Mouse (Mus musculus): ENCODE results near the gene Arhgap45.

The Arhgap45 gene

DNA sequence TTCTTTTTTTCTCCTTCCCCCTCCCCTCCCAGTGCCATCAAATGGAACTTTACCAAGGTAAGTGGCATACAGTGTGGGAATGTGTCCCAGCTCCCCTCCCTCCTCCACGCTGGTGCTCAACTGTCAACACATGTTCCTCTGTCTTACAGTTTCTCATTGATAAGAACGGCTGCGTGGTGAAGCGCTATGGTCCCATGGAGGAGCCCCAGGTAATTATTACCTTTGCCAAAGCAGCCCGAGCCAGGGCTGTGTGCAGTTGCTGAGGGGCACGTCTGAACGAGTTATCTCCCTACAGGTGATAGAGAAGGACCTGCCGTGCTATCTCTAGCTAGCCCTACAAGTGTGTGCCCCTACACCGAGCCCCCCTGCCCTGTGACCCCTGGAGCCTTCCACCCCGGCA is 39.4 kb downstream of the Arhgap45 start:
- DNase-seq (ENCODE audit: low spot score), result no peak

DNA sequence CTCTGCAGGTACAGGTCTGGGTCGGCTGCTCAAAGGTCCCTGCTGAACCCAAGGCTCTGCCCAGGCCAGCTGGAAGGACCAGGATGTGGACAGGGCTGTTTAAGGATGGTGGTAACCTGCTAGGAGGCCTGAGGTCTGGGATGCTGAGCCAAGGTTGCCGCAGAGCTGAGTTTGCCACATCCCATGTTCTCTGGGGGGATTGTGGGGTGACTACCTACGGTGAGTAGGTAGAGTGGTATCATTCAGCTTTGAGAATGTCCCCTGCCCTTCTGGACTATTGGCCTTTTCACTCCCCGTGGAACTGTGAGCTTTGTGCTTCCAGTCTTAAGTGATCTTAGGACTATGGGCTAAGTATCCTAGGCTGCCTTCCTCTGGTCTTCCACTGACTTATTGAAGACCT is 40.1 kb downstream of the Arhgap45 start:
- DNase-seq (ENCODE audit: low spot score), result no peak

DNA sequence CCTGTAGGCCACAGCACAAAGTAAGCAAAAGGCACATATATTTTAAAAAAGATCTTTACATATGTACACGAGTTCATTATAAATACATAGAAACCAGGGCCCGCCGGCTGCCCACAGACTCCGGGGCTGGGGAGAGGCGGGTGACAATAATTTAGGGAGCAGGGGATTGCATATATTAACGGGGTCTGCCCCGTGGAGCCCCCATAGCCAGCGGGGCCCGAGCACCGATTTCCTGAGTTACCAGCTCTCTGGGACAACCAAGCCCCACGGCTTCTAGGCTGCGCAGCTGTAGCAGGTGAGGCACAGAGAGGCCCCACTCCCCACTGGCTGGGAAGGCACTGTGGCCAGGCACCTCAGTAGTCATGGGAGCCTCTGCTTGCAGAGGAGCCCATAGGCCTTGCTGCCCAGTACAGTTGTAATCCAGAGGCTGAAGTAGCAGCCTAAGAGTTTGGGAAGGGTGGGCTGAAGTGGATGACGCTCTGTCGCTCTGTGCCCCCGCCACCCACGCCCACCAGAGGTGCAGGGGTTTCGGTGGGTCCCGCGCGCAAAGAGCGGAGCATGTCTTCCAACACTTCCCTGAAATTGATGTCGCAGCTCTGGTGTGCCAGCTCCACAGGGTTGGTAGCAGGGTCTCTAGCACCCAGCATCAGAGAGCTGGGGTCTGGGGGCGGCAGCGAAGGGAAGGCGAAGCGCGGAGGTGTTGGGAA is 40.7 kb downstream of the Arhgap45 start:
- DNase-seq (ENCODE audit: low spot score), result no peak

DNA sequence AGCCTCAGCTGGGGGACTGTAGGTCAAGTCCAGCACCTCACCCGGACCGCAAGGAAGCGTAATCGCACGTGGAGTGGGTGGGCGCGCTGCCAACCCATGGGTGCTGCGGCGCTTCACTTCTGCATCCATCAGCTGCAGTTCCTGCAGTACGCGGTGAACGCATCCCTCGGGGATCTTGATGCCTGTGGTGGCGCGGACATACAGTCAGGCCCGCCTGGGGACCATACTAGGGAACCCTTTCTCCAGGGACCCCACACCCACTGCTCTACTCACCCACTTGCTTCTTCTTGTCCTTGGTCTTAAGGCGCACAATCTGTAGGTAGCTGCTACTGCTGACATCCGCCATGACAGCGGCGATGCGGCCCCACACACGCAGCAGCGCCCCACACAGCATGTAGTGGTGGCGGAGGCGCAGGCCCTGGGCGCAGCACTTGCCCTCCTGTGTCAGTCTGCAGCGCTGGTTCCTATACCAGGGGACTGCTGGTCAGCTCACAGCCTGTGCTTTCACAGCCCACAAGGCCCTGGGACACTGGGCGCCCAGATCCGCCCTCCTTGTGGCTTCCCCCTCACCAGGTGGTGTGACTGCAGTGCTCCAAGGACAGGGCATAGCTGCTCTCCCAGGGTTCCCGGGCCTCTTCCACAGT is 41.4 kb downstream of the Arhgap45 start:
- no peak for DNase-seq (ENCODE audit: low spot score)

DNA sequence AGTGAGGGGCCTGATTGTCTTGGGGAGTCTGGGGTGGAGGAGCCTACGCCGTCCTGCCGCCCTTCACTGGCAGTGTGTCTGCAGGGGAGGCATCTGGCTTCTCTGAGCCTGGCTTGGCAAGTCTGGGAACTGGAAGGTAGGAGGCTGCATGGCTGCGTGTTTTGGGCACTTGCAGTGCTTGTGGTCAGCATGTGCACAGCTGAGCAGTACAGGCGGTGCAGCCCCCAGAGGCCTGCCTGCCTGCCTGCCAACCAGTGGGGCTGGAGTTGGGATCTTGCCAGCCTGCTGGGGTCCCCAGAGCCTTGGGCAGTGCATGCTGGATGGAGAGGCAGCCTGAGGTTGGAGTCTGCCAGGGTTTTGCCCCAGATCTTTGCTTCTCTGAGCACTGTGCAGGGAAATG is 46.7 kb downstream of the Arhgap45 start:
- no peak for DNase-seq (ENCODE audit: low spot score)

DNA sequence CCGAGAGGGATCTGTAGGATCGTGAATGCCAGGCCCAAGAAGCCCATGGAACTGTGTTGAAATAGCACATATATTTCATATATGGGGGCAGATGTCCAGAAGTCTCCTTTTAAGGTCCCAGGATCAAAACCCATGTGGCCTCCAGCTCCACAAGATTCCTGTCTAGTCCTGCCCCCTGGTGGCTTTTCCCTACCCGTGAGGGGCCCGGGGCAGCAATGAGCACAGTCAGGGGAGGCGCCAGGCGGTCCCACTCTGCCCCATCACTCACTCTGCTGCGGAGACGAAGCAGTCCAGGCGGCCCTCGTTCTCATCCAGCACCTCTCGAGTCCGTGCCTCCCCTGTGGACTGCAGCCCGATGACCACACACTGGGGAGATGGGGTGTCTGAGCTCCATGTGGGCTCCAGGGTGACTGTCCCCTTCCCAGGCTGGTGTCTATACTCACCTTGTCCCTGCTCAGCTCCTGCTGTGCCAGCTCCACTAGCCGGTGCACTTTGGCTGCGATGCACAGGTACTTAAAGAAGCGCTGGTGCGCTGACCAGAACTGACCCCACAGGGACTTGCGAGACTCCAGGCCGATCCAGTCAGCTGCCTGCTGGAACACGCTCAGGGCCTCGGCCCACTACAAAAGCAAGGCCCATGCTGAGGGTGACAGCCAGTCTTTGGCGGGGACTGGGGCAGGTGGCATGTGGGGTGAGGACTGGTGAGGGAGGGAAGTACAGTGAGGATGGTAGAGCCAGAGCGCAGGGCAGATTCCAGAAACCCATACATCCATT is 47.6 kb downstream of the Arhgap45 start:
- no peak for DNase-seq (ENCODE audit: low spot score)

DNA sequence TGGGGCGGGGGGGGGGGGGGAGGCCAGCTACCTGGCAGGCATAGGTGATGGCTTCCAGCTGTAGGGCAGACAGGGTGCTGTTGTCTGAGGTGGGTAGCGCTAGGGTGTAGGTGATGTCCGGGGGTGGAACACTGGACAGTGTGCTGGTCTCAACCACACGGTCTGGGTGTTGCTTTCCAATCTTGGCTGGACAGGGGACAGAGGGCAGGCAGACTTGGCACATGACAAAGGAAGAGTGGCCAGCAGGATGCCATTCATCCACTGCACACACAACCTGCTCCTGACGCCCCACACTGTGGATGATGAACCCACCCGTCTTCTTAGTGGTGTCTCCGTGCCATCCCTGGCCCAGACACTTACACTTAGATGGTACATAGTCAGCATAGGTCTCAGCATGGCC is 52.8 kb downstream of the Arhgap45 start:
- DNase-seq (ENCODE audit: low spot score), result no peak

DNA sequence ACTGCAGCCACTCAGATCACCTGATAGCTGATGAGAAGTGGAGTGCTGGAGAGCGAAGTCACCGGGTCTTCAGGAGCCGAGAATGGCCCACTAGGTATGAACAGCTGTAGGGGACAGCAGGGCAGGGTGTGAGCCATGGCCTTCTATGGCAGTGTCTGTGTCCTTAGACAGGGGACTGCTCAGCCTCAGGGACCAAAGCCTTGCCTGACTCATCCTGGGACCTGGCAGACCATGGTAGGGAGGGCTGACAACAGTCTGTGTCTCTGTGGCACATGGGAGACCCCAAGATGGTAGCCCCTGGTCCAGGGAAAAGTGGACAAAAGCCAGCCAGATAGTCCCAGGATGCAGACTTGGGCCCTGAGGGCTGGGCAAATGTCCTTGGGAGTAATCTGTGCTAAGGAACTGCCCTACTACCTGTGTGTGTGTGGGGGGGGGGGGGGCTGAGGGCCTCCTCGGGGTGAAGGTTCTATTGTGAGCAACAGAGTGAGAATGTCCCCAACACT is 53.5 kb downstream of the Arhgap45 start:
- no peak for DNase-seq (ENCODE audit: low spot score)

DNA sequence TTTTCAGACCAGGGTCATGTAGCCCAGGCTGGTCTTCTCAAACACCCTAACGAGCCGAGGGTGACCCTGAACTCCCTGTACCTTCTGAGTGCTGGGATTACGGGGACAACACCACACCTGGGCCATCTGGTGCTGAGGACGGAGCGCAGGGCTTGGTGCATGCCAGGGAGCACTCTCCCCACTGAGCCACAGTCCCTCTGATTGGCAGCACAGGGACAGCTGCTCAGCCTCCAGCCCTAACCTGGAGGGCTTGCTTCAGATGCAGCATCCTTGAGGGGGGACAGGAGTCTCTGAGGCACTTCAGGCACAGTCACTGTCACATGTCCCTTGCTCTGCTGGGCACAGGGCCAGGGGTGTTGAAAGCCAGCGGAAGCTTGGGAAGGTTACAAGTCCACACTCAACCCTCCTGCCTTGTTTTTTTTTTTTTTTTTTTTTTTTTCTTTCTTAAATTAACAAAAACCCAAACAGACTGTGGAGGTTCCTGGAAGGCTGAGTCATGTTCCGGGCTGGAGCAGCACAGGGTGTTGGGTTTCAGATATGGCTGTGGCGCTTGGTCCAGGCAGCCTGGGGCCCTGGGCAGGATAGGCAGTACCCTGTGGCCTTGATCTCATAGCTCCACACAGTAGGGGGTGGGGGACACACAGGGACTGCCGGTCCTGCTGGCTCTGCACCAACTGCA is 54.5 kb downstream of the Arhgap45 start:
- peak; percentile 88 for DNase-seq (ENCODE audit: low spot score)

DNA sequence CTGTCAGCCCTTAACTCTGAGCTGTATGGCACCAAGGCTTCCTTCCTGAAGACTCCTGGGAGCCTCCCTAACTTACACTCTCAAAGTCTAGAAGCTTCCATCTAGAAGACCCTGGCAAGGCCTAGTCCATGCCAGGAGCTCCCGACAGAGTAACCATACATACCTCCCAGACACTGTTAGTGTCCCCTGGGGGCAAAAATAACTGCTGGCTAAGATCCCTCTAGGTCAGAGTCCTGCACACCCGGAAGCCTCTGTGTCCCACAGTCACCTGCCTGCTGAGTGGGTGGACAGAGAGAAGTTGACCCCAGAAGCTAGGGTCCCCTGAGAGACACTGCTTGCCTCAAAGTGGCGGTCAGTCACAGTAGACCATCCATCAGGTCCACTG is 55.1 kb downstream of the Arhgap45 start:
- DNase-seq (ENCODE audit: low spot score), result no peak

DNA sequence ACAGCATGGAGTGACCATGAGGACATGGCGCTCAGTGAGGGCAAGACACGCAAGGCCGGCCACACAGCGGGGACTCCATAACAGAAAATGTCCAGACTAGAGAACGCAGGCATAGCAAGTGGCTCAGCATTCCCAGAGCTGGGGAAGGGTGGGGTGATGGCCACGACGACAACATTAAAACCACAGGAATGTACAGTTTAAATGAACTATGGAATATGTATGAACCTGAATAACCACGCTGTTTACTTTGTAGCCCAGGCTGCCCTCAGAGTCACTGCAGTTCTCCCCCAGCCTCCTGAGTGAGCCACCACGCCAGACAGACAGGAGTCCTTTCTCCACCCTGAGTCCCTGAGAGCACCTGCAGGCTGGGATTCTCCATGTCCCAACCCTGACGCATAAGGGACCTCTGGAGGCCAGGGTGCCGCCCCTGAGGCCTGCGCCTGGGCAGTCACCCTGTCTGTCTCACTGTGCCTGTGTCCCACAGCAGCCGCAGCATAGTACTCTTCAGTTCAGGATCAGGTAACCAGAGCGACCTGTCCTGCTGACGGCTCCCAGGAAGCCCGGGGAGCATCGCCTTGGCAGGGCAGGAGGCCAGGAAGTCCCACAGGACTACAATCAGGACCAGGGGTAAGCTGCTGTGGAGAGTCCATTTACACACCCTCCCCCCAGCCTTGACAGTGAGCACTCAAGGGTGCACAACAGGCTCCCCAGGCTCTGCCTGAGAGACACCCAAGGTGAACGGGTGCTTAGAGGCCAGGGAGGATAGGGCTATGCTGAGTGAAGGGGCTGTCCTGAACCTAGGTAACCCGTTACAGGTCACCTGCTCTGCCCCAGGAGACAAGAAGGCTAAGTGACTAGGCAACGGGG is 56.4 kb downstream of the Arhgap45 start:
- DNase-seq (ENCODE audit: low spot score), result no peak

DNA sequence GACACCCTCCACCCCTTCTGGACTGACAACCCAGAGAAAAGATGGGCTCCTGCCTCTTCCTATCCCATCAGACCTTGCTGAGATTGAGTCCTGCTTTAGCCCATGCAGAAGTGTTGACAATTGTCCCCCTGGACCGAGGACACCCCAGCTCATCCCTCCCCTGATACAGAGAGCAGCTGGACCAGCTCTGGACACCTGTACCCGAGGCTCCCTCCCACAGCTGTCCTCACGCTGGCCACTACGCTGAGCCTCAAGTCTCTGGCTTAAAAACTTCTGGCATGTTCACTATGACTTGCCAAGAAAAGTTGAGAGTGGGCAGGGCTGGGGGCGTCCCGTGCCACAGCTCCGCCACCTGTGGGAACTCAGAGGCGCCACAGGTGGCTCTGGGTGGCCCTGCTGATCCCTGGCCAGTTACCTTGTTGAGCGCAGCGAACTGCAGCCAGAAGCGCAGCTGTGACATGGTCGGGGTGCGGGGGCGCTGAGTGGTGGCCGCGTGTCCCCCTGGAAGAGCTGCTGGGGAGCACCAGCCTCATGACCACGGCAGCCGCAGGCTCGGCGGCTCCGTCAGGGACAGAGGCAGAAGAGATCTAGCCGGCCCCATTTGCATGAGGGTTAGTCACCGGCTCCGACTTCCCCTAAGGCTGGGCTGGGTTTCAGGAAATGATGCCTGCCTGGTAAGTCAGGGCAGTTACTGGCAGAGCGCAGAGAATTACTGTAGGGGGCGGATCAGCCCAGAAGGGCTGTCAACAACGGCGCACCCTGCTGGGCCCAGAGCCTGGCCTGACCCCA is 58.6 kb downstream of the Arhgap45 start:
- DNase-seq (ENCODE audit: low spot score), result peak; percentile 95

DNA sequence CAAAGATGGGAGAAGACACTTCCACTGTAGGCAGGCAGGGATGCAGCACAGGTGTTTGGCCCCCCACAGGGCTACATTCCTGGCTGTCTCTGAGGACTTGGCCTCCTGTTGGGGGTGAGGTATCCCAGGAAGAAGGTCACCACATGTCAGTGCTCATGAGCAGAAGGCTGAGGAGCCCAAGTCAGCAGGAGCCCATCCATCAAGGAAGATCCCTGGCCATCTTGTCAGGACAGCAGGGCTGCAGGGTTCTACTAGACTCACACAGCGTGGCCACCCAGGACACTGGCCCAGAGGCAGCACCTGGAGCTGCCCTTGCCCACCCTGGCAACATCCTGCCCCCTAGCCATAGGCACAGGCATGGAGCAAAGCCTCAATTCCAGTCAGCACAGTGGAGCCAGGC is 59.5 kb downstream of the Arhgap45 start:
- no peak for DNase-seq (ENCODE audit: low spot score)

DNA sequence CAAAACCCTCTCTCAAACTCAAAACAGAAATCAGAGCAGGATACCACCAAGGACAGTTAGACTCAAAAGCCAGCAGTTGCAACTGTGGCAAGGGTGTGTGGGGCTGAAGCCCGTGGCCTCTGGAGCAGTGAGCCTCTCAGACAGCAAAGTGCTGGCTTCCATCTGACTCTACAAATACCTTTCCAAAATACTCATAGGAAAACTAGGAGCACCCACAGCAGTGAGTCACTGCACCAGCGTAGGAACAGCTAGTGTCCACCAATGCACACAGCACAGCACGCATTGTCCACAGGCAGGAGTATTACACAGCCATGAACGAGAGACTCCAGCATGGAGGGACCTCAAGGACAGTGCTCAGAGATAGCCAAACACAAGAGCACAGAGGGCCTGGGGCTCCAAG is 59.9 kb downstream of the Arhgap45 start:
- no peak for DNase-seq (ENCODE audit: low spot score)

DNA sequence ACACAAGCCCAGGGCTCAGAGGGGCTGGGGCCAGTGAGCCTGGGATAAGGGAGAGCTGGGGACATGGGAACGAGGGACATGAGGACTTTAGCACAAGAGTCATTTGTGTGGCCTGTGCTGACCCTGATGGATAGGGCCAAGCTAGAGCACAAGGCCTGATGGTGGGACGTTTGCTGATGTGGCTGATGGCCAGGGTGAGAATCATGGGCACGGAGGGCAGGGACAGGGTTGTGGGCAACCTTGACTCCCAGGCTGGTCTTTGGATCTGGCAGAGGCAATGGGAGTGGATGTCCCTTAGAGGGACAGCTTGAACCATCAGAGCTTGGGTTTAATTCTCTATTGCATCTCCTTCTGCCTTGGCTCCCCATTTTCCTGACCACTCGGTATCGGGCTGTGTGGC is 60.9 kb downstream of the Arhgap45 start:
- DNase-seq (ENCODE audit: low spot score), result no peak

DNA sequence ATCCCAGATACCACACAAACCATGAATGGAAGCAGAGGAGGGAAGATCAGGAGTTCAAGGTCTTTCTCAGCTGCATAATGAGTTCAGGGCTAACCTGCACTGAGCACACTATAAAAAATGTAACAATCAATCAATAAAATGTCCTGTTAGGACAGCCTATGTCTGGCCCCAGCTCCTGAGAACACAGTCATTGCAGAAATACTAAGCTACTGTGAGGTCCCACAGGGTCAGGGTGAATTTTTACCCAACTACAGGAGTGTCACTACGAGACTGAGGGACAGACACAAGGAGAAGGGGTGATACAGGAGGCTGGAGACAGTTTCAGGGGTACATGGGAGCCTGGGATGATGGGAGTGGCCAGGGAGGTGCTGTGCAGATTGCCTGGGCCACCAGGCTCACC is 61.9 kb downstream of the Arhgap45 start:
- no peak for DNase-seq (ENCODE audit: low spot score)

DNA sequence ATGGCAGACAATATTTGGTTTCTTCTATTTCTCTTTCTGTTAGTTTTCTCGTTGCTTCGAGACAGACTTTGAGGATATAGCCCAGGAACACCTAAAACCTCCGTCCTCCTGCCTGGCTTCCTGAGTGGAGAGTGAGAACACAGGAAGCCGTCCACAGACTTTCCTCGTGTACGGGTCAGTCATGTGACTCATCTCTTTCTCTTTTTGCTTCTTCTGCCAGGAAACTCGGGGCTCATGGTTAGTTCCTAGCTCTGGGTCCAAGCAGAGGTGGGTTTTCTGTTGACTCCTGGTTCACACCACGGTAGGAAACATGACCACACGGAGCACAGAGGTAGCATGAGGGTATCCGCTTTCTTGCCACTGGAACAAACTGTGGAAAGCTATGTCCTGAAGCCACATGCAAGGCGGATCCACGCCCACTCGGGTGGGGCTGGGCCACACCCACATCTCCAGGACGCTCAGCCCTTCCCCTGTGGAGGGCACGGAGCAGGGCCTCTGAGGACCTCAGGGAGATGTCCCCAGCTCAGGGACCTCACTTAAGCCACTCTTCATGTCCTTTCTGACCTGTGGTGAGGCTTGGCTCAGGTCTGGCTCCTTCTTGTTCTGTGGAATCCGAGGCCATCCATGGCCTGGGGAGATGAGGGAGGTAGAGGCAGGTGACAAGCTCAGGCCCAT is 64.1 kb downstream of the Arhgap45 start:
- no peak for DNase-seq (ENCODE audit: low spot score)

Measured in lung, postnatal 25 days (tissue).